Mouse (Mus musculus) T-cell, adult 2 months (primary cell): ENCODE measurements around the gene Ppm1f.
A peak's percentile ranks its signal among the peaks of the same experiment; 100 is the strongest.
"Not testable (repeated sequence)": the region's sequence is repeated elsewhere in the genome, so short reads cannot be mapped to it uniquely, and the experiment has no call there.

Experiments used
- DNase-seq: peaks from one replicate; pipeline ENCODE4 v3.0.0; 2022; ENCODE audit warnings: low spot score

Gene Ppm1f

GRCm38 (mm10) chr16:16911641-16912597 is 15.7 kb downstream of the Ppm1f start:
- peak; percentile 69 for DNase-seq

DNA sequence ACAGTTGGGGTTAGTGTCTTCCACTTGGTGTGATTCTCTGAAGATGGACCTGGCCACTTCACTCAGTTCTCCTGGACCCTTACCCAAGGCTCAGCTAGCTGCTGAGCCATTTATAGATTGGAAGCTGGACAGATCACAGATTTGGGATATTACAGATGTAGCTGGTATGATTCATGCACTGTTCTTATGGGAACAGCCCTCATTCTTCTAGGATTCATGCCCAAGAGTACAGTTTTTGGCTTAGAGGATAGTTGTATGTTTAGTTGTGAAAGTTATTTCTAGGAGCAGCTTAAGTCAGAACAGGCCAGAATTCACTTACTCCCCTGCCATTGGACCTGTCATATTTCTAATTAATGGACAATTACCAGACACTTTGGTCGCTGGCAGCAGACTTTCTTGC is 17.2 kb downstream of the Ppm1f start:
- DNase-seq: no peak

- no peak for DNase-seq
Observed at GRCm38 (mm10) chr16:16918441-16919117, 22.3 kb downstream of the Ppm1f start.

- no peak for DNase-seq
Observed at GRCm38 (mm10) chr16:16921021-16921435, 24.8 kb downstream of the Ppm1f start.

DNA sequence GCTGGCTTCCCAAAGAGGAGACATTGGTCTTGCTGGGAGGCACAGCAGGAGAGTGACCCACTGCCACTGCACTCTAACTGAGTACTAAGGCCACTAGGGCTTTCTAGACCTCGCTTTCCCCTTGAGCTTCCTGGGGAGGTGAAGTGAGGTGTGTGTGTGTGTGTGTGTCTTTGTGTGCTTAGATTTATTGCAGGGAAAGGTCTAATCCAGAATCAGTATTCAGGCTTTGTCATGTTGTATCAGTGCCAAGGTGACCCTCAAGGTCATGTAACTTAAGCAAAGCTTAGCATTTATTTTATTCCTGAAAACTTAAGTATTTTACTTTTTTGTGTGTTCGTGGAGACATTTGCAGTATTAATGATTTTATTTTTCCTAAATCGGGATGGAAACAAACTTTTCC is 28.2 kb downstream of the Ppm1f start:
- DNase-seq: no peak

GRCm38 (mm10) chr16:16926536-16926935 is 30.3 kb downstream of the Ppm1f start:
- no peak for DNase-seq

- DNase-seq: not testable (repeated sequence)
Observed at GRCm38 (mm10) chr16:16928908-16929307, 32.6 kb downstream of the Ppm1f start.

- no peak for DNase-seq
Observed at GRCm38 (mm10) chr16:16930326-16930725, 34.1 kb downstream of the Ppm1f start.

DNA sequence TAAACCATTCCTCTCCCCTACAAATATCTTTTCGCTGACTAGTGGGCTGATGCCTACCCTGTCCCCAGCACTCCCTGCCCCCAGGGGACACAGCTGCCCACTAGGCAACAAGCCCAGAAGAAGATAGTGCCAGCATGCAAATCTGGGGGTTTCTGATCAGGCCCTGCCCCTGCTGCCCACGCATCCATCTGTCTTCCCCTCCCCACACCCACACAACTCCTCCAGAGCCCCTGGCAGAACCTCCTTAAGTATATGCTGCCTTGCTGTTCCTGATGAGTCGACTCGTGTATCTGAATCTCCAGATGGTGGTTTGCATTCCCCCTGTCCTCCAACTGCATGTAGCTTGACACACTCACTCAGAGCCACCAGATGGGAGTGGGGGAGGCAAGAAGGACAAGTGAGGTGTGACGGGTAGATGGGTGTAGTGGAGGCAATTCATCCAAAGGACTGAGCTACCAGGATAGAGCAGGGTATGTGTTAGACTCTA is 34.6 kb downstream of the Ppm1f start:
- DNase-seq: no peak

DNA sequence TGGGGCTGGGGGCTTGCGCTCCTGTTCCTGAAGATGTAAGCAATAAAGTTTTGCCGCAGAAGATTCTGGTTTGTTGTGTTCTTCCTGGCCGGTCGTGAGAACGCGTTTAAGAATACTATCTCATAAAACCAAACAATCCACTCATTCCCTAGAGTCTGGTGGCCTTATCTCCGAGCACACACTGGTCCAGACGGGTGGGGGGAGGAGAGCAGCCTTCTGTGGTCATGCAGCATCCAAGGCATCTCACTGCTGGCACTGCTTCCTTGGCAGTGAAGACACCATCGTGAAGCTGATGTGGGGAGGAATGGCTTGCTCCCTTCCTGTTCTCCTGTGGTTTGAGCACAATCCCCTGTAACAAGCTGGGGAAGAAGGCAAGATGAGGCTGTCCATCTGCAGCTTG is 43.3 kb downstream of the Ppm1f start:
- no peak for DNase-seq

DNA sequence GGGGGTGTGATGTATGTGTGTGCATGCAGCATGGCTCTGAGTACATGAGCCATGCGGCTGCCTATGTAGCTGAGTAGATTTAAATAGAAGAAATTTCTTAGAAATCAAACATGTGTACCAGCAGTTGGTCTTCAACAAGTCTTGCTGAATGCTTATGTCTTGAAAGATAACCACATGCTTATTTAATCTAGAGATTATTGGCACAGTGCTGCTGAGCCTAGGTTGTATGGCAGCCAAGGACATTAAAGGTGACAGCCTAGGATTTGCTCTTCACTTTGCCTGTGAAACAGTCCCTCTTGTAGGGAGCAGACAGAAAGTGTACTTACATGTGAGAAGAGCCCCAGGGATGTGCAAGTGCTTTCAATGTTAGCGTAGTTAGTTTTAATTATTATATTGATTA is 44.8 kb downstream of the Ppm1f start:
- no peak for DNase-seq

GRCm38 (mm10) chr16:16958575-16958974 is 62.3 kb downstream of the Ppm1f start:
- DNase-seq: no peak

- no peak for DNase-seq
Observed at GRCm38 (mm10) chr16:16959907-16960306, 63.6 kb downstream of the Ppm1f start.

DNA sequence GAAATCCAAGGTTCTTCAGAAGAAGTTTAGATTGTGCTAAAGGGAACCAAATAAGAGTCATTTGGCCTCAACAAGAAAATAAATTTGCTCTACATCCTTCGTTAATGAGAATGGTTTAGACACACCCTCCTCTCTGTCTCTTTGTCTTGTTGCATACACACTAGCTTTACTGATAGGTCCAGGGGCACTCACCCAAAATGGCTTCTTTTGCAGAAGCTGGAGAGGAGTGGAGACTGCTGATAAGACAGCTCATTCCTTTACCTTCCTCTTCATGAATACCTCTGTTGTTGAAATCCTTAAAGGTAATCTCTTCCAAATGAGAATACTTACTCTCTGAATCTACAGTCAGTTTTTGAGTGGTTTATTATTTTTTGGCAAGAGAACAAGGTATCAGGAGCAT is 68.9 kb downstream of the Ppm1f start:
- no peak for DNase-seq

GRCm38 (mm10) chr16:16966290-16966689 is 70.0 kb downstream of the Ppm1f start:
- DNase-seq: no peak
